Mouse (Mus musculus): ENCODE data around the gene Fads2.

DNA sequence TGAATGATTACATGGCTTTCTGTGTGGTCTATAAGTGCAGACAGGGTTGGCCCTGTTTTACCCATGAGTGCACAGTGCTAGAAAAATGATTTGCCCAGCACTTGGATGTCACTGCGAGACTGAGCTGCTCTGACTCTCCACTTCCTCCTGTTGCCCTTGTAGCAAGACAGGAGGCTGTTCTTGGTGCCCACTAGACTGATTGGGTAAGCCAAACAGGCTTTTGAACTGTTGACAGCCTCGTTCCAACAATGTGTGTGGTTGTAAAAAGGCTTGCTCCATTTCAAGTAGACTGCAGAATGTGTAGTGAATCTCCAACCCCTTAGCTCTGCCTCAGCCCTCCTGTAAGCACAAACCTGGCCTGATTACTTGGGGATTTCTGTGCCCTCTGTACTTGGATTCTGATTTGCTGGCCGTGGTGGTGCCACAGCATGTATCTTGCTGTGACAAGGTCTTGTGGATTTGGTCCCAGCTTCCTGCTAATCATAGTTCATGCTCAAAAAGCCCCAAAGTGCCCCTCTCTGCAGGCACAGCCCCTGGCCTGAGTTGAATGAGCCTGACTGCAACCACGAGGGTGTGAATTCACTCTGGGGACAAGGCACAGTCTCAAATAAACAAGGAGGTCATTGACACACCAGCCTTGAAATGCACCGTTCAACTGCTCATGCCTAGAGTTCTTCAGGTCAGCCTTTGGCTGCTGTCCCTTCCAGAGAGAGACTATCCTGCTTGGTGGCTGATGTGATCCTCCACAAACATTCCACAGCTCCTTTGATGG is 25.1 kb upstream of the Fads2 start:
- TF ChIP-seq CTCF (IDR thresholded peaks at IDR 0.05; ENCODE audit: control insufficient read depth, insufficient read depth, insufficient replicate concordance, low read depth, low read length) (no peak), POLR2A (IDR thresholded peaks at IDR 0.05; ENCODE audit: control insufficient read depth, low read depth, low read length) (no peak)

All from testis, adult 2 months (tissue).